Mouse (Mus musculus) small intestine, adult 2 months (tissue): Measurements from ENCODE around the gene M1ap. TPM values are rescaled to one million over a fixed set of nuclear protein-coding genes. Genes with fewer than 3 reads are reported as not detected.

ENCODE experiments used
- H3K27ac ChIP-seq: fragments of 200-500 bp; 2 replicates; pipeline ENCODE4 v1.5.1; 2012; ENCODE audit warnings: low read depth, low read length, control low read depth, inconsistent platforms; ENCODE audit not compliant: insufficient read depth
- H3K27me3 ChIP-seq: fragments of 200-500 bp; 2 replicates; pipeline ENCODE4 v1.6.1; 2012; ENCODE audit warnings: mild to moderate bottlenecking, moderate library complexity, low read length, inconsistent platforms; ENCODE audit not compliant: control insufficient read depth, insufficient read depth
- H3K36me3 ChIP-seq: fragments of 200-500 bp; 2 replicates; pipeline ENCODE4 v1.6.1; 2012; ENCODE audit warnings: mild to moderate bottlenecking, low read length, control low read depth, inconsistent platforms; ENCODE audit not compliant: control insufficient read depth, insufficient read depth
- H3K4me1 ChIP-seq: fragments of 200-500 bp; 2 replicates; pipeline ENCODE4 v1.6.1; 2012; ENCODE audit warnings: low read length, inconsistent platforms, mixed read lengths; ENCODE audit not compliant: control insufficient read depth, insufficient read depth, insufficient read length
- H3K4me3 ChIP-seq: fragments of 200-500 bp; 2 replicates; pipeline ENCODE4 v1.5.1; 2012; ENCODE audit warnings: low read depth, mild to moderate bottlenecking, control low read depth, inconsistent platforms, low read length, moderate library complexity
- CTCF ChIP-seq: fragments of 200-500 bp; IDR thresholded peaks from 2 replicates; pipeline ENCODE4 v1.5.1; 2012; ENCODE audit warnings: low read depth, mild to moderate bottlenecking, control low read depth, inconsistent platforms, low read length, moderate library complexity, mixed read lengths; ENCODE audit not compliant: insufficient replicate concordance, insufficient read length; ENCODE audit errors: extremely low read depth
- POLR2A ChIP-seq: fragments of 200-500 bp; IDR thresholded peaks from 2 replicates; pipeline ENCODE4 v1.6.1; 2012; ENCODE audit warnings: low read depth, mild to moderate bottlenecking, control low read depth, inconsistent platforms, low read length, moderate library complexity
- WGBS: fragments of 180-500 bp; shearing (Covaris S2); methylation state at CpG from one replicate; pipeline ENCODE4 v1.1.7; 2018; 5-methylcytosine and 5-hydroxymethylcytosine counted together
- polyA plus RNA-seq: library from polyadenylated mRNA; depleted of rRNA; stranded (reverse); fragments of >200 nt; gene quantifications from 2 replicates; pipeline ENCODE4 v1.2.3, GENCODE M21; 2012

M1ap gene
- polyA plus RNA-seq, 1 experiment: 1.3 TPM

- no peak overlapping the region for H3K27ac ChIP-seq
- H3K4me3 ChIP-seq: no peak overlapping the region
- no peaks in the 10 kb centered on the region for H3K4me1 ChIP-seq
- H3K36me3 ChIP-seq: no peaks in the 10 kb centered on the region
- WGBS: 72% methylated on average over 6 of the region's 6 CpGs
- H3K27me3 ChIP-seq: no peaks in the 10 kb centered on the region
- TF ChIP-seq CTCF: no peak
- no peak for TF ChIP-seq POLR2A
These were observed 59.4 kb downstream of the M1ap start for GRCm38 (mm10) chr6:83006114-83006513.

- Histone ChIP-seq H3K36me3 (no peaks in the 10 kb centered on the region), H3K27me3 (no peaks in the 10 kb centered on the region), H3K4me3 (no peak overlapping the region), H3K27ac (peak overlapping the region; percentile 59), H3K4me1 (no peaks in the 10 kb centered on the region)
- TF ChIP-seq POLR2A (no peak), CTCF (no peak)
- 56% methylated on average over 3 of the region's 3 CpGs for WGBS
These were observed 62.0 kb downstream of the M1ap start for GRCm38 (mm10) chr6:83008659-83009058.

- no peaks in the 10 kb centered on the region for H3K27me3 ChIP-seq
- WGBS: 46% methylated on average over 7 of the region's 7 CpGs
- TF ChIP-seq POLR2A (no peak), CTCF (no peak)
- peaks cover 2% of the 10 kb centered on the region; the same call in 1 of the 2 replicates for H3K4me1 ChIP-seq
- H3K4me3 ChIP-seq: 0 out of 2 replicates have a peak overlapping the region, but pooled peaks have one; percentile 5
- H3K27ac ChIP-seq: peak overlapping the region; percentile 58
- H3K36me3 ChIP-seq: no peaks in the 10 kb centered on the region
These were observed 63.3 kb downstream of the M1ap start for GRCm38 (mm10) chr6:83010010-83010409.

GRCm38 (mm10) chr6:83011255-83011654, 64.6 kb downstream of the M1ap start:
- Histone ChIP-seq H3K4me3 (no peak overlapping the region), H3K36me3 (no peaks in the 10 kb centered on the region), H3K27me3 (no peaks in the 10 kb centered on the region), H3K4me1 (peaks cover 5% of the 10 kb centered on the region; the same call in 1 of the 2 replicates), H3K27ac (no peak overlapping the region)
- WGBS: 67% methylated on average over 7 of the region's 7 CpGs
- TF ChIP-seq POLR2A (no peak), CTCF (no peak)

GRCm38 (mm10) chr6:83011756-83012155, 65.1 kb downstream of the M1ap start:
- 47% methylated on average over 6 of the region's 6 CpGs for WGBS
- Histone ChIP-seq H3K27me3 (no peaks in the 10 kb centered on the region), H3K4me3 (no peak overlapping the region), H3K27ac (no peak overlapping the region), H3K36me3 (no peaks in the 10 kb centered on the region), H3K4me1 (peaks cover 7% of the 10 kb centered on the region; the same call in 1 of the 2 replicates)
- no peak for TF ChIP-seq CTCF
- TF ChIP-seq POLR2A: no peak

- Histone ChIP-seq H3K27ac (peak overlapping the region; percentile 39; the same call in 1 of the 2 replicates), H3K4me3 (no peak overlapping the region), H3K27me3 (no peaks in the 10 kb centered on the region), H3K36me3 (no peaks in the 10 kb centered on the region), H3K4me1 (peaks cover 16% of the 10 kb centered on the region; the same call in 1 of the 2 replicates)
- TF ChIP-seq POLR2A (no peak), CTCF (no peak)
- 80% methylated on average over 5 of the region's 5 CpGs for WGBS
These were observed 66.7 kb downstream of the M1ap start for GRCm38 (mm10) chr6:83013444-83013843.

GRCm38 (mm10) chr6:83014482-83015466, 68.1 kb downstream of the M1ap start:
- no peaks in the 10 kb centered on the region for H3K27me3 ChIP-seq
- H3K36me3 ChIP-seq: no peaks in the 10 kb centered on the region
- TF ChIP-seq CTCF (no peak), POLR2A (no peak)
- H3K4me1 ChIP-seq: peaks cover 16% of the 10 kb centered on the region; the same call in 1 of the 2 replicates
- H3K4me3 ChIP-seq: no peak overlapping the region
- WGBS: 35% methylated on average over 12 of the region's 12 CpGs
- H3K27ac ChIP-seq: no peak overlapping the region
